Mouse (Mus musculus): ENCODE measurements around the gene Wdr11. TPM values are rescaled to one million over a fixed set of nuclear protein-coding genes. Genes with fewer than 3 reads are reported as not detected.

Wdr11 gene
- polyA plus RNA-seq, 1 experiment = 17.3 TPM

GRCm38 (mm10) chr7:129678431-129678830, 86.8 kb downstream of the Wdr11 start:
- no peak for DNase-seq (ENCODE audit: low read depth, low spot score)
- 53% methylated on average over 8 of the region's 8 CpGs for WGBS

GRCm38 (mm10) chr7:129678972-129679371, 87.3 kb downstream of the Wdr11 start:
- no peak for DNase-seq (ENCODE audit: low read depth, low spot score)
- WGBS = 43% methylated on average over 8 of the region's 8 CpGs

- no peak for DNase-seq (ENCODE audit: low read depth, low spot score)
- 34% methylated on average over 10 of the region's 10 CpGs for WGBS
Measured at GRCm38 (mm10) chr7:129680534-129681210, 89.0 kb downstream of the Wdr11 start.

GRCm38 (mm10) chr7:129682525-129682924, 90.9 kb downstream of the Wdr11 start:
- WGBS = 69% methylated on average over 3 of the region's 3 CpGs
- no peak for DNase-seq (ENCODE audit: low read depth, low spot score)

- no peak for DNase-seq (ENCODE audit: low read depth, low spot score)
Measured at GRCm38 (mm10) chr7:129685326-129685725, 93.7 kb downstream of the Wdr11 start.

More at GRCm38 (mm10) chr7:129685326-129685725, 93.7 kb downstream of the Wdr11 start:
- WGBS = 88% methylated on average over 5 of the region's 5 CpGs
